Mouse (Mus musculus) forebrain, embryonic 11.5 days (tissue): Measurements from ENCODE around the gene Dap. TPM values are rescaled to one million over a fixed set of nuclear protein-coding genes. Genes with fewer than 3 reads are reported as not detected.

Experiments
- polyA plus RNA-seq: library from polyadenylated mRNA; unstranded; fragments of >200 nt; fragmentation: Nextera tagmentation; extraction: Ambion mirVana; gene quantifications from 2 replicates; pipeline ENCODE4 v1.2.1, GENCODE M21; 2014

Gene Dap
- polyA plus RNA-seq, 1 experiment from 2014 or later: 39.3 TPM

Other genes starting within 250 kb of the Dap start
- 0.32 and 0.56 TPM in 2 replicates for gene Ankrd33b, start 143.4 kb downstream of the Dap start, polyA plus RNA-seq
- gene Ropn1l, start 229.4 kb downstream of the Dap start, polyA plus RNA-seq: 3.5 and 3.9 TPM in 2 replicates